Mouse (Mus musculus): ENCODE data around the gene Gadd45g.

Gene Gadd45g

DNA sequence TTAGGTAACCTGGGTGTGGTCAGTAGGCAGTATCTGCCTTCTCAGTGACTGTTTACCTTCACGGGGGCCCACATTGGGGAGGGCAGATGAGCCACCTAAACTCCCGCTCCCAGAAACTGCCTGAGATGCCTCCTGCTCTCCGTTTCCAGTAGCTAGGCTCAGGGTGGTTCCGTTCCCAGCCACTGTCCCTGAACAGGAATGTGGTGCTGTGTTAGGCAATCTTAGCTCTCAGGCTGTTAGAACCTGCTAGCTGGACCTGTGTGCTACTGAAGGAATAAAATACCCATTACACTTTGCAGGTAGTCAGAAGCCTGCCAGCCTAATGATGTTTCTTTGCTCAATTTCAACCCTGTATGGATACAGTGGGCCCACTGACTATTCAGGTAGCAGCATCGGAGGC lies 37.8 kb downstream of the Gadd45g start:
- DNase-seq (ENCODE audit: low read depth, low spot score), result no peak

DNA sequence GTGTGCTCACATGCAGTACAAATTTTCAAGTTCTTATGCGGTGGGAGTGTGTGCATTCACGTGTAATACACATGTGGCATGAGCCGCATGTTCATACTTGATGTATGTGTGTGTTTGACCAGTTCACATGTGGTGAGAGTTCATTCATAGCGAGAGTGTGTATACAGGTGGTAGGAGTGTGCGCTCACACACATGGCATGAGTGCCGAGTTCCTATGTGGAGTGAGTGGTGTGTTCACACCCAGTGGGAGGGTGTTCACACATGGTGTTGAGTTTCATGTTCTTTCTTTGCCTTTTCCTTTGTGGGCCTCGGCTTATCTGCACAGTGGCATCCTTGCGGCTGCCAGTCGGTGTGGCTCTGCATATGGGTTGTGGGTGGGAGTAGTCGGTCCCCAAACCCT lies 39.1 kb downstream of the Gadd45g start:
- DNase-seq (ENCODE audit: low read depth, low spot score), result peak; percentile 43

DNA sequence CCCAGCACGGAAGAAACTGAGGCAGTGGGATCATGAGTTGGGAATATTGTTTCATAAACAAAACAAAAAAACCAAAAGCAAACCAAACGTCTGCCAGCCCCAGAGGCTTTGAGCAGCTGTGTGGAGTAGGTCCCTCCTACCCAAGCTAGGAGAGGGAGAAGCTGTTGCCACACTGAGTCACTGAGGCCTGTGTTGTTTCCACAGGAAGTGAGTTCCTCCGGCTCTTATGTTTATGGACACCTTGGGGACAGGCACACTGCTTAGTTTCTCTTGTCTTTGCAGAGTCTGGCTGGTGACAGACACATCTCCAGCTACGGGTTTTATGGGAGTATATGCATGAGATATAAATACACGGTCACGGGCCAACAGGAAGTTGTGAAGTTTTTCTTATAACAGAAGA lies 39.6 kb downstream of the Gadd45g start:
- peak; percentile 67 for DNase-seq (ENCODE audit: low read depth, low spot score)

DNA sequence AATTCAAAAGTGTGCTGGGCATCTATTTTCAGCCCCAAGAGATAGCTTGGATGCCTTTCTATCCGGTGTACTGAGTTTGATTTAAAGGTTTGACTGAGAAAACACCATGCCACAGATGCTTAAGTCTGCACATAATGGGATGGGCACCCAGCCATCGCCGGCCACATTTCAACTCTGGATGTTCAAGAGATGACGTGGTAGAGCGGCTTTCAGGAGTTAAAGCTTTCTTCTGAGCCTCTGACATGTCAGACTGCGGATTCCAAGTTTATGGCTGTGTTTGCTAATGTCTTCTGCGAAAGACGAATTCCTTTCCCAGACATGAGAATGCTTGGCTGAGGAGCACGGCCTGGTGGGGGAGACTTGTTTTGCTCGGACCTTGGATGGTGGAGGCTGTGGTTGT lies 40.2 kb downstream of the Gadd45g start:
- no peak for DNase-seq (ENCODE audit: low read depth, low spot score)

DNA sequence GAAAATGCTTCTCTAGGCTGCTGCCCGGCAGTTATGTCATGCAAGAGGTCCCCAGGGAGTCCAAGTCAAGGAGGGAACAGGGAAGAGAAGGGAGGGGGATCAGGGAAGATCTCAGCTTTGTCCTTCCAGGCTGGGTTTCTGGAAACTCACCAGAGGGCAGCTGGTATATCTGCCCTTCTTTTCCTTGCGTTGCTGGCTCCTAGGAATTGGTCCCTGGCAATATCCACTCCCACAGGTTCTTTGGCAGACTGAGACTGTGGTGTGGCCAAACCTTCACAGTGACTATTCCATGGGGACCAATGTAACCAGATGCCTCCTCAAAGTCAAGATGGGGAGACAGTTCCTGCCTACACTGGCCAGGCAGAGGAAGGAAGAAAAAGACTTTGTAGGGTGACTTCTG lies 41.9 kb downstream of the Gadd45g start:
- no peak for DNase-seq (ENCODE audit: low read depth, low spot score)

DNA sequence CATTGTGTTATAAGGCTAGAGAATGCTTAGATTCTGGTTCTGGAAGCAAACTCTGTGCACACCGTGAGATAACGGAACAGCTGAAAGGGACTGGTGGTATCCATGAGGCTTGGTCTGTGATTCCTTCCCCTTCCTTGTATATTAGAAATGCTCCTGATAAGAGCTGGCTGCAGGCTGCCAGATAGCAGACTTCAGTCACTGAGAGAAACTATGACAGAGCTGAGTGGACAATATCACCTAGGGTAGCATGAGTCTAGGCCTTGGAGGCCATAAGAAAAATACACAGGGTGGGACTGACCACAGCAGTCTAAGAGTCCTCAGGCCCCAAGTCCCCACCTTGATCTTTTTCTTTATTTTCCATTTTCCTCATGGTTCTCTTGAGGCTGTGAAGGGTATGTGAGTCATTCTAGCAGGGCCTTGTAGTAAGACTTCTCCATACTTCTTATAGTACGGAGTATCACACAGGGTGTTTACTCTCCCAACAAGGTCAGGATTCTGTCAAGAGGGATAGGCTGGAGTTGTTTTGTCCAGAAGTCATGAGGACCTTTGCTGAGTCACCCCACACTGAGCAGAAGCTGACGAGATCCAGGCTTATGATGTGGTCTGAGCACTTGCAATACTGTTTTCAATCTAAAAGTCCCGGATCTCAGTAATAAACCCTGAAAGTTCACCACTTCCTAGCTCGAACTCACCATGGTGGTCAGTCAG lies 45.5 kb downstream of the Gadd45g start:
- DNase-seq (ENCODE audit: low read depth, low spot score), result no peak

DNA sequence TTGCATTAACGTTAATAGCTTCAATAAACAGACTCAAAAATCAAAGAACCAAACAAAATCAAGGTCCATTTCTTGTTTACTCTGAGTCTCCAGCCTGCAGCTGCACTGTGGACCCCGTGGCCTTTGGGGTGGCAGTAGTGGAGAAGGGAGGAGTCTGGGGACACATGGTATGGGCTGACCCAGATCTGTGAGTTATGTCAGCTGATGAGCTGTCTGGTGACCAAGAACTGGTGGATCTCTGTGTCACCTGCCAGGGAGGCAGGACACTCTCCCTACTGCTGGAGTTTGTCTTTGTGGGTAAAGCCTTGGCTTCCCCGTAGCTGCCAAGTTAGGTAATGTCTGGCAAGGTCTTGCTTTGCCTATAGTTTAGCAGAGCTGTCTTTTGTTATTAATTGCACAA lies 51.1 kb downstream of the Gadd45g start:
- DNase-seq (ENCODE audit: low read depth, low spot score), result no peak

Data from brain, adult 2 months (tissue).